Mouse (Mus musculus) liver, embryonic 11.5 days (tissue): ENCODE results near the gene Arhgef28. TPM values are rescaled to one million over a fixed set of nuclear protein-coding genes. Genes with fewer than 3 reads are reported as not detected.

ENCODE experiments used
- ATAC-seq: fragments of 200-750 bp; cut with Nextera tagmentation; replicated peaks from 2 replicates; pipeline ENCODE4 v1.8.0; 2017; ENCODE audit warnings: moderate number of reproducible peaks, mild to moderate bottlenecking, moderate TSS enrichment, moderate library complexity; ENCODE audit not compliant: low FRiP score
- DNase-seq: peaks from one replicate; pipeline ENCODE4 v3.0.0-alpha.2; 2017; ENCODE audit warnings: low spot score
- H3K27ac ChIP-seq: fragments of 300-500 bp; sonication (generic); 2 replicates; pipeline ENCODE4 v1.5.1; 2014; ENCODE audit warnings: mild to moderate bottlenecking, low read depth, low read length, control low read depth
- H3K27me3 ChIP-seq: fragments of 300-500 bp; sonication (generic); replicated peaks from 2 replicates; pipeline ENCODE4 v1.6.1; 2014; ENCODE audit warnings: low read length, mixed read lengths; ENCODE audit not compliant: control insufficient read depth, insufficient read depth
- H3K36me3 ChIP-seq: fragments of 300-500 bp; sonication (generic); 2 replicates; pipeline ENCODE4 v1.6.1; 2014; ENCODE audit warnings: mild to moderate bottlenecking, low read length, moderate library complexity, mixed read lengths; ENCODE audit not compliant: control insufficient read depth, insufficient read depth
- H3K4me1 ChIP-seq: fragments of 300-500 bp; sonication (generic); replicated peaks from 2 replicates; pipeline ENCODE4 v1.6.1; 2014; ENCODE audit warnings: low read length, mixed read lengths; ENCODE audit not compliant: control insufficient read depth, insufficient read depth
- H3K4me2 ChIP-seq: fragments of 300-500 bp; sonication (generic); 2 replicates; pipeline ENCODE4 v1.6.1; 2014; ENCODE audit warnings: mild to moderate bottlenecking, control low read depth, moderate library complexity
- H3K4me3 ChIP-seq: fragments of 300-500 bp; sonication (generic); 2 replicates; pipeline ENCODE4 v1.5.1; 2014; ENCODE audit warnings: low read depth, low read length, control low read depth
- H3K9ac ChIP-seq: fragments of 300-500 bp; sonication (generic); 2 replicates; pipeline ENCODE4 v1.6.1; 2014; ENCODE audit warnings: low read depth, low read length, control low read depth
- H3K9me3 ChIP-seq: fragments of 300-500 bp; sonication (generic); 2 replicates; pipeline ENCODE4 v1.6.1; 2016; ENCODE audit warnings: low read length, inconsistent platforms, mixed read lengths; ENCODE audit not compliant: control insufficient read depth
- WGBS: fragments of 180-500 bp; shearing (Covaris S2); extraction: QIAGEN DNeasy Blood & Tissue Kit; methylation state at CpG from one replicate; pipeline ENCODE4 v1.1.7; 2014; 5-methylcytosine and 5-hydroxymethylcytosine counted together
- polyA plus RNA-seq: library from polyadenylated mRNA; unstranded; fragments of >200 nt; fragmentation: Nextera tagmentation; extraction: Ambion mirVana; gene quantifications from 2 replicates; pipeline ENCODE4 v1.2.1, GENCODE M21; 2014

Arhgef28 gene
- polyA plus RNA-seq, 1 experiment from 2014 or later = 2.7 TPM

GRCm38 (mm10) chr13:98230511-98230910 is 24.3 kb upstream of the Arhgef28 start:
- no peaks in the 10 kb centered on the region for H3K36me3 ChIP-seq
- no peaks in the 10 kb centered on the region for H3K4me1 ChIP-seq
- no peaks in the 10 kb centered on the region for H3K27me3 ChIP-seq
- WGBS = 84% methylated on average over 1 of the region's 1 CpGs
- DNase-seq (no peak), ATAC-seq (no peak)
- H3K9me3 ChIP-seq = no peaks in the 10 kb centered on the region
- no peak overlapping the region for H3K9ac ChIP-seq
- no peak overlapping the region for H3K4me2 ChIP-seq
- H3K27ac ChIP-seq = no peak overlapping the region
- no peak overlapping the region for H3K4me3 ChIP-seq

GRCm38 (mm10) chr13:98226225-98226624 is 20.0 kb upstream of the Arhgef28 start:
- H3K27ac ChIP-seq = no peak overlapping the region
- 74% methylated on average over 2 of the region's 2 CpGs for WGBS
- ATAC-seq (no peak), DNase-seq (no peak)
- no peak overlapping the region for H3K9ac ChIP-seq
- H3K4me3 ChIP-seq = no peak overlapping the region
- H3K4me2 ChIP-seq = no peak overlapping the region
- no peaks in the 10 kb centered on the region for H3K4me1 ChIP-seq
- no peaks in the 10 kb centered on the region for H3K36me3 ChIP-seq
- H3K27me3 ChIP-seq = no peaks in the 10 kb centered on the region
- H3K9me3 ChIP-seq = no peaks in the 10 kb centered on the region

- 41% methylated on average over 12 of the region's 12 CpGs for WGBS
- Histone ChIP-seq H3K27me3 (no peaks in the 10 kb centered on the region), H3K4me2 (no peak overlapping the region), H3K4me3 (no peak overlapping the region), H3K36me3 (no peaks in the 10 kb centered on the region), H3K27ac (no peak overlapping the region), H3K9me3 (no peaks in the 10 kb centered on the region), H3K9ac (no peak overlapping the region), H3K4me1 (no peaks in the 10 kb centered on the region)
- DNase-seq (no peak), ATAC-seq (no peak)
Observed at GRCm38 (mm10) chr13:98222848-98223247, 16.6 kb upstream of the Arhgef28 start.

- ATAC-seq = no peak
- WGBS = 79% methylated on average over 7 of the region's 7 CpGs
- H3K27me3 ChIP-seq = peaks cover 18% of the 10 kb centered on the region
Observed at GRCm38 (mm10) chr13:98210137-98210536, 3.9 kb upstream of the Arhgef28 start.

GRCm38 (mm10) chr13:98208842-98209241 is 2.6 kb upstream of the Arhgef28 start:
- no peak for DNase-seq
- H3K9ac ChIP-seq = no peak overlapping the region
- 47% methylated on average over 9 of the region's 9 CpGs for WGBS

More at GRCm38 (mm10) chr13:98210137-98210536, 3.9 kb upstream of the Arhgef28 start:
- DNase-seq = no peak
- no peaks in the 10 kb centered on the region for H3K9me3 ChIP-seq
- H3K9ac ChIP-seq = no peak overlapping the region
- H3K4me2 ChIP-seq = no peak overlapping the region
- H3K4me3 ChIP-seq = no peak overlapping the region
- H3K27ac ChIP-seq = no peak overlapping the region
- no peaks in the 10 kb centered on the region for H3K36me3 ChIP-seq
- no peaks in the 10 kb centered on the region for H3K4me1 ChIP-seq

GRCm38 (mm10) chr13:98206546-98206870 is 269 bp upstream of the Arhgef28 start:
- 6% methylated on average over 13 of the region's 13 CpGs for WGBS
- no peak for ATAC-seq
- no peak overlapping the region for H3K27ac ChIP-seq

More at GRCm38 (mm10) chr13:98208842-98209241, 2.6 kb upstream of the Arhgef28 start:
- Histone ChIP-seq H3K36me3 (no peaks in the 10 kb centered on the region), H3K4me2 (no peak overlapping the region), H3K27me3 (peaks cover 23% of the 10 kb centered on the region), H3K9me3 (no peaks in the 10 kb centered on the region), H3K4me3 (no peak overlapping the region), H3K27ac (no peak overlapping the region), H3K4me1 (no peaks in the 10 kb centered on the region)
- ATAC-seq = no peak

GRCm38 (mm10) chr13:98205111-98205510 is 1.1 kb downstream of the Arhgef28 start:
- no peak overlapping the region for H3K27ac ChIP-seq
- no peak for DNase-seq
- H3K27me3 ChIP-seq = peaks cover 29% of the 10 kb centered on the region
- peak overlapping the region; percentile 68; the same call in 1 of the 2 replicates for H3K4me3 ChIP-seq
- whole genome bisulfite sequencing = 42% methylated on average over 8 of the region's 8 CpGs
- no peaks in the 10 kb centered on the region for H3K9me3 ChIP-seq
- no peaks in the 10 kb centered on the region for H3K36me3 ChIP-seq
- ATAC-seq = no peak
- H3K4me2 ChIP-seq = peak overlapping the region; percentile 99; the same call in 1 of the 2 replicates
- no peaks in the 10 kb centered on the region for H3K4me1 ChIP-seq
- H3K9ac ChIP-seq = no peak overlapping the region

More at GRCm38 (mm10) chr13:98206546-98206870, 269 bp upstream of the Arhgef28 start:
- Histone ChIP-seq H3K27me3 (peaks cover 26% of the 10 kb centered on the region), H3K9ac (peak overlapping the region; percentile 52), H3K9me3 (no peaks in the 10 kb centered on the region), H3K4me3 (peak overlapping the region; percentile 68), H3K4me1 (no peaks in the 10 kb centered on the region), H3K4me2 (peak overlapping the region; percentile 99), H3K36me3 (no peaks in the 10 kb centered on the region)
- no peak for DNase-seq

- DNase-seq (no peak), ATAC-seq (no peak)
- WGBS = 78% methylated on average over 8 of the region's 8 CpGs
- Histone ChIP-seq H3K9ac (no peak overlapping the region), H3K36me3 (no peaks in the 10 kb centered on the region), H3K27ac (no peak overlapping the region), H3K4me1 (no peaks in the 10 kb centered on the region), H3K4me2 (no peak overlapping the region), H3K27me3 (peaks cover 29% of the 10 kb centered on the region), H3K4me3 (no peak overlapping the region), H3K9me3 (no peaks in the 10 kb centered on the region)
Observed at GRCm38 (mm10) chr13:98204371-98204770, 1.9 kb downstream of the Arhgef28 start.

GRCm38 (mm10) chr13:98201436-98201835 is 4.8 kb downstream of the Arhgef28 start:
- H3K9ac ChIP-seq = no peak overlapping the region
- H3K9me3 ChIP-seq = no peaks in the 10 kb centered on the region
- no peaks in the 10 kb centered on the region for H3K4me1 ChIP-seq
- WGBS = 42% methylated on average over 9 of the region's 9 CpGs
- no peak overlapping the region for H3K27ac ChIP-seq
- ATAC-seq (no peak), DNase-seq (no peak)
- no peak overlapping the region for H3K4me2 ChIP-seq
- H3K27me3 ChIP-seq = peaks cover 21% of the 10 kb centered on the region
- H3K36me3 ChIP-seq = no peaks in the 10 kb centered on the region
- no peak overlapping the region for H3K4me3 ChIP-seq
